Mouse (Mus musculus): ENCODE data around the gene Ets1.

The Ets1 gene

GRCm38 (mm10) chr9:32712383-32712910 lies 76.4 kb downstream of the Ets1 start:
- no peak for DNase-seq (ENCODE audit: low read depth)

- DNase-seq (ENCODE audit: low read depth), result no peak
Measured at GRCm38 (mm10) chr9:32713106-32713505, 77.1 kb downstream of the Ets1 start.

- DNase-seq (ENCODE audit: low read depth), result no peak
Measured at GRCm38 (mm10) chr9:32713790-32714189, 77.8 kb downstream of the Ets1 start.

GRCm38 (mm10) chr9:32714487-32714886 lies 78.5 kb downstream of the Ets1 start:
- DNase-seq (ENCODE audit: low read depth), result no peak

GRCm38 (mm10) chr9:32715806-32716466 lies 79.9 kb downstream of the Ets1 start:
- no peak for DNase-seq (ENCODE audit: low read depth)

- DNase-seq (ENCODE audit: low read depth), result no peak
Measured at GRCm38 (mm10) chr9:32717268-32717920, 81.4 kb downstream of the Ets1 start.

GRCm38 (mm10) chr9:32717931-32718820 lies 82.2 kb downstream of the Ets1 start:
- DNase-seq (ENCODE audit: low read depth), result no peak

- DNase-seq (ENCODE audit: low read depth), result no peak
Measured at GRCm38 (mm10) chr9:32718868-32719267, 82.8 kb downstream of the Ets1 start.

GRCm38 (mm10) chr9:32719941-32720263 lies 83.9 kb downstream of the Ets1 start:
- DNase-seq (ENCODE audit: low read depth), result no peak

- no peak for DNase-seq (ENCODE audit: low read depth)
Measured at GRCm38 (mm10) chr9:32720264-32721031, 84.4 kb downstream of the Ets1 start.

- no peak for DNase-seq (ENCODE audit: low read depth)
Measured at GRCm38 (mm10) chr9:32721081-32721480, 85.1 kb downstream of the Ets1 start.

GRCm38 (mm10) chr9:32722205-32722604 lies 86.2 kb downstream of the Ets1 start:
- no peak for DNase-seq (ENCODE audit: low read depth)

GRCm38 (mm10) chr9:32722969-32723368 lies 86.9 kb downstream of the Ets1 start:
- no peak for DNase-seq (ENCODE audit: low read depth)

GRCm38 (mm10) chr9:32724131-32724825 lies 88.3 kb downstream of the Ets1 start:
- DNase-seq (ENCODE audit: low read depth), result no peak

- DNase-seq (ENCODE audit: low read depth), result no peak
Measured at GRCm38 (mm10) chr9:32725902-32726301, 89.9 kb downstream of the Ets1 start.

GRCm38 (mm10) chr9:32726595-32726994 lies 90.6 kb downstream of the Ets1 start:
- no peak for DNase-seq (ENCODE audit: low read depth)

GRCm38 (mm10) chr9:32727058-32727457 lies 91.0 kb downstream of the Ets1 start:
- no peak for DNase-seq (ENCODE audit: low read depth)

GRCm38 (mm10) chr9:32728306-32728705 lies 92.3 kb downstream of the Ets1 start:
- DNase-seq (ENCODE audit: low read depth), result no peak

- DNase-seq (ENCODE audit: low read depth), result no peak
Measured at GRCm38 (mm10) chr9:32728806-32729205, 92.8 kb downstream of the Ets1 start.

GRCm38 (mm10) chr9:32729207-32729606 lies 93.2 kb downstream of the Ets1 start:
- no peak for DNase-seq (ENCODE audit: low read depth)

- DNase-seq (ENCODE audit: low read depth), result no peak
Measured at GRCm38 (mm10) chr9:32730001-32730655, 94.1 kb downstream of the Ets1 start.

Measured in c-Kit-positive CD71-positive TER-119-negative erythroid progenitor cells, embryonic 14.5 days (primary cell).